Mouse (Mus musculus) neural tube, embryonic 11.5 days (tissue): ENCODE results near the gene Ilk. TPM values are rescaled to one million over a fixed set of nuclear protein-coding genes. Genes with fewer than 3 reads are reported as not detected.

Experiments used
- ATAC-seq: fragments of 200-750 bp; cut with Nextera tagmentation; 2 replicates; pipeline ENCODE4 v1.8.0; 2017; ENCODE audit warnings: moderate number of reproducible peaks, mild to moderate bottlenecking, moderate TSS enrichment, moderate library complexity; ENCODE audit not compliant: insufficient read depth, low FRiP score, low TSS enrichment
- DNase-seq: peaks from one replicate; pipeline ENCODE4 v3.0.0-alpha.2; 2015; ENCODE audit warnings: low spot score
- H3K27ac ChIP-seq: fragments of 300-500 bp; sonication (generic); 2 replicates; pipeline ENCODE4 v1.5.1; 2014; ENCODE audit warnings: low read depth, mild to moderate bottlenecking, low read length
- H3K27me3 ChIP-seq: fragments of 300-500 bp; sonication (generic); 2 replicates; pipeline ENCODE4 v1.6.1; 2014; ENCODE audit warnings: mild to moderate bottlenecking, low read length, mixed read lengths; ENCODE audit not compliant: control insufficient read depth, insufficient read depth
- H3K36me3 ChIP-seq: fragments of 300-500 bp; sonication (generic); 2 replicates; pipeline ENCODE4 v1.6.1; 2014; ENCODE audit warnings: mild to moderate bottlenecking, low read length, moderate library complexity, mixed read lengths; ENCODE audit not compliant: control insufficient read depth, insufficient read depth
- H3K4me1 ChIP-seq: fragments of 300-500 bp; sonication (generic); 2 replicates; pipeline ENCODE4 v1.6.1; 2014; ENCODE audit warnings: low read length, mixed read lengths; ENCODE audit not compliant: control insufficient read depth, insufficient read depth
- H3K4me2 ChIP-seq: fragments of 300-500 bp; sonication (generic); 2 replicates; pipeline ENCODE4 v1.6.1; 2014; ENCODE audit warnings: low read depth, mild to moderate bottlenecking, moderate library complexity
- H3K4me3 ChIP-seq: fragments of 300-500 bp; sonication (generic); 2 replicates; pipeline ENCODE4 v1.5.1; 2014; ENCODE audit warnings: low read depth, low read length
- H3K9ac ChIP-seq: fragments of 300-500 bp; sonication (generic); 2 replicates; pipeline ENCODE4 v1.6.1; 2014; ENCODE audit warnings: mild to moderate bottlenecking, low read length
- H3K9me3 ChIP-seq: fragments of 300-500 bp; sonication (generic); 2 replicates; pipeline ENCODE4 v1.6.1; 2016; ENCODE audit warnings: low read length; ENCODE audit not compliant: control insufficient read depth
- WGBS: fragments of 180-500 bp; shearing (Covaris S2); extraction: QIAGEN DNeasy Blood & Tissue Kit; methylation state at CpG from one replicate; pipeline ENCODE4 v1.1.7; 2014; 5-methylcytosine and 5-hydroxymethylcytosine counted together
- polyA plus RNA-seq: library from polyadenylated mRNA; unstranded; fragments of >200 nt; fragmentation: Nextera tagmentation; extraction: Ambion mirVana; gene quantifications from 2 replicates; pipeline ENCODE4 v1.2.1, GENCODE M21; 2014

Gene Ilk
- 252 and 270 TPM in 2 replicates for polyA plus RNA-seq

DNA sequence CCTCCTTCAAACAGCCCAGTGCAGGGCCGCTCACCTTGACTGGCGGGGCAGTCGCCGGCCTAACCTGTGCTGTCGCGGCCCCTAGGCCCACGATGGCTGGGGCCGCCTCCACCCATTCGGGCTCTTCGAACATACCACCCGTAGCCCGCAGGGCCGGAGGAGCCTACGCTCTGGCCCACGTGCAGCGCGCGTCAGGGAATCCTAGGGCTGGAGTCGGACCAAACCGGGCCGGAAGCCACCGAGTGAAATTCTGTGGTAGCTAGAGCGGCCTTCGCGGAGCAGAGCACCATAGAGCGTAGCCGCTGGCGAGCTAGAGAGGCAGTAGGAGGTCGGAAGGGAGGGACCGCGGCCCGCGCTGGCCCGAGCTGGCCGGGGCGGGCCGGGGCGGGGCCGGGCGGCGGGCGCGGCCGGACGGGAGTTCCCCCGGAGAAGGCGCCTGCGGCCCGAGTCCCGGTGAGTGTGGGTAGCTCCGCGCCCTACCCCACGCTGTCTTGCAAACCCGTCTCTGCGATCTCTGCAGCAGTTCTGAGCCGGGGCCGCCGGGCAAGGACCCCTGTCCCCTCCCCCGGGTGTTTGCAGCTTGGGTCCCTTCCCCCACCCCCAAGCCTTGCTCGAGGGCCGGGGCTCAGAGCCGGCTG, at the start of gene Ilk:
Gene Ilk, plus strand, starts transcription at position 329 of the 638 bp plus-strand sequence.
- peak within 1 kb of the TSS; percentile 76 for H3K4me3 ChIP-seq
- H3K27ac ChIP-seq = peak within 1 kb of the TSS; percentile 64
- H3K4me1 ChIP-seq = peaks cover 5% of the 10 kb centered on the region
- H3K27me3 ChIP-seq = no peaks in the 10 kb centered on the region
- H3K9ac ChIP-seq = peak within 1 kb of the TSS; percentile 85
- peak within 1 kb of the TSS; percentile 66 for H3K4me2 ChIP-seq
- H3K36me3 ChIP-seq = peaks cover 6% of the 10 kb centered on the region
- peak; percentile 95 for ATAC-seq
- 0% methylated on average over 45 of the region's 62 CpGs for WGBS
- no peaks in the 10 kb centered on the region for H3K9me3 ChIP-seq
- peak; percentile 90 for DNase-seq

DNA sequence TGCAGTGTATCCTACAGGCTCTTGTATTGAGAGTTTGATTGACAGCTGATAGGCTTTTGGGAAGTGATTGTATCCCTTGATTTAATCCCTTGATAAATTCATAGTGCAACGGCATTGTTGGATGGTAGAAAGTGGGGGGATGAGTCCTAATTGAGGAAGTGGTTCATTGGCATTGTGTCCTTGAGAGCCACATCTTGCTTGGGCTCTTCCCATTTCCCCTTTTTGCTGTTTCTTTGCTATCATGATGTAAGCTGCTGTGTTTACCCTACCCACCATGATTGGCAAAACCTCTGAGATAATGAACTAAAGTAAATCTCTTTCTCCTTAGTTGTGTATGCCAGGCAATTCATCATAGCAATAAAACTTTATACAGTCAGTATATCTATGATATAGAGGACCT, 45.5 kb upstream of the Ilk start:
- DNase-seq (no peak), ATAC-seq (no peak)
- no peak overlapping the region for H3K9ac ChIP-seq
- H3K4me2 ChIP-seq = no peak overlapping the region
- no peak overlapping the region for H3K27ac ChIP-seq
- H3K36me3 ChIP-seq = no peaks in the 10 kb centered on the region
- no peaks in the 10 kb centered on the region for H3K9me3 ChIP-seq
- no peaks in the 10 kb centered on the region for H3K27me3 ChIP-seq
- 76% methylated on average over 1 of the region's 1 CpGs for WGBS
- no peaks in the 10 kb centered on the region for H3K4me1 ChIP-seq
- H3K4me3 ChIP-seq = no peak overlapping the region

DNA sequence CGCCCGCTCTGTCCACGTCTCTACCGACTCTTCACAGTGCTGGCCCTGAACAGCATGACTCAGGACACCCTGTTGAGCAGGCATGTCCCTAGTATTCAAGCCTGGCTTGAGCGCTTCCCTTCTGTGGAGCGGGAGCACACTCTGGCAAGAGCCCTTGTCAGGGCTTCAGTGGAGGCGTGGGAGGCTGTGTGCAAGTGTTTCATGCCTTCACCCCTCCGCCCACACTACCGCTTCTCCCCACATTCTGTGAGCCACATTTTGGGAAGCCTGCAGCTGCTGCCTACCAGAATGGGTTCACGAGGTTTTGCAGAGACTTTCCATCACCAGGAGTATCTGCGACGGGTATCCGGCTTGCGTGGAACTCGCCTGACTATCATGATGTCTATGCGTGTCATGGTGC, 33.2 kb upstream of the Ilk start:
- H3K9me3 ChIP-seq = no peaks in the 10 kb centered on the region
- 89% methylated on average over 16 of the region's 16 CpGs for WGBS
- H3K27me3 ChIP-seq = no peaks in the 10 kb centered on the region
- H3K4me3 ChIP-seq = no peak overlapping the region
- DNase-seq (no peak), ATAC-seq (no peak)
- no peaks in the 10 kb centered on the region for H3K4me1 ChIP-seq
- no peak overlapping the region for H3K4me2 ChIP-seq
- no peak overlapping the region for H3K27ac ChIP-seq
- no peaks in the 10 kb centered on the region for H3K36me3 ChIP-seq
- no peak overlapping the region for H3K9ac ChIP-seq

DNA sequence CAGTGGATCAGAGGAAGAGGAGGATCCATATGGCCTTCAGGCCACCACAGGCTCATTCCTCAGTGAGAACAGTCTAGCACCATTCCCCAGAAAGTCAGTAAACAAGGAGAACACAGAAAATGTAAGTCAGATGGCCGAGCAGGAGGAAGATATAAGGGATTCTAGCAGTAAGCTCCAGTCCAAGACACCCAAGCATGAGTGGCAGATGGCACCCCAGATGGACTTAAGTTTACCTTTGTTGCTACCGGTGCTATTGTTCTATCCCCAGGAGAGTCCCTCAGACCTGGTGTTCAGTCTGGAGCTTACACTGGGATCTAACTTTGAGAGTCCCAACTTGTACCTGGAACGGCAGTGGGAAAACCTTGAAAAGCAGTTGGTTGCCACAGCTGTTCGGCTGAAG, 32.6 kb upstream of the Ilk start:
- Histone ChIP-seq H3K27me3 (no peaks in the 10 kb centered on the region), H3K4me2 (no peak overlapping the region), H3K9me3 (no peaks in the 10 kb centered on the region), H3K9ac (no peak overlapping the region), H3K27ac (no peak overlapping the region), H3K4me1 (no peaks in the 10 kb centered on the region), H3K36me3 (no peaks in the 10 kb centered on the region), H3K4me3 (no peak overlapping the region)
- ATAC-seq (no peak), DNase-seq (no peak)
- WGBS = 87% methylated on average over 4 of the region's 4 CpGs

DNA sequence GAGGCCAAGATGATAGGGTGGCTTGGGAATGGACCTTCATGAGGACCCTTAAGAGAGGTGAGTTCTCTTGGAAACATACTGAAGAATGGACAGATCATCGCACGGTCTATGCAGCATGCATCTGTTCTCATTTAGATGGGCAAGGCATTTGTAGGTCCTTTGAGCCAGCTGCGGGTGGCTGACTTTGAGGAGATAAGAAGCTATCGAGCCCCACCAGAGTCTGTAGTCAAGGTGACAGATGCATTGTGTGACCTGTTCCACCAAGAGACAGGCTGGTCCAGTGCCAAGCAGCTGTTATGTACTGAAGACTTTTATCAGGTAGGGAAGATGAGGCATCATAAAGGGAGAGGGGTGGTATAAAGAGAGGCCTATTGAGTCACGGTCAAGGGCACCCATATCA, 27.7 kb upstream of the Ilk start:
- ATAC-seq (no peak), DNase-seq (no peak)
- Histone ChIP-seq H3K9ac (no peak overlapping the region), H3K9me3 (no peaks in the 10 kb centered on the region), H3K27ac (no peak overlapping the region), H3K4me3 (no peak overlapping the region), H3K36me3 (no peaks in the 10 kb centered on the region), H3K4me1 (no peaks in the 10 kb centered on the region), H3K27me3 (no peaks in the 10 kb centered on the region), H3K4me2 (no peak overlapping the region)
- WGBS = 94% methylated on average over 5 of the region's 5 CpGs

DNA sequence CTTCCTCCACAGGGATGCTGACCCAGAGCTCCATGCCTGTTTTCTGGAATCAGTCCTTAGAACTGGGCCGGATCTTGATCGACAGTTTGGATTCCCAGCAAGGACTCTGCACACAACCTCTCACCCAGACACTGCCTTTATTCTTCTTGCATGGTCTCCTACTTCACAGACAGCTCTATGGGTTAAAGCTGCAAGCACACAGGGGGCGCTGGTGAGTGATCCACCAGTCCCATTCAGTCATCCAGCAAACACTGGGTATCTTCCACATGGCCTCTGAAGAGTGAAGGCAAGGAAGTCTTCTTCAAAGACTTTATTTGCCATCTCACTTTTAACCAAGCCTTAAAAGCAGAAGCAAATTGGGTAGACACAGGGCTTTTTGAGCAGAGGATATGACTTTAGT, 21.0 kb upstream of the Ilk start:
- no peaks in the 10 kb centered on the region for H3K4me1 ChIP-seq
- no peaks in the 10 kb centered on the region for H3K36me3 ChIP-seq
- DNase-seq (no peak), ATAC-seq (no peak)
- H3K27ac ChIP-seq = no peak overlapping the region
- H3K9ac ChIP-seq = no peak overlapping the region
- no peaks in the 10 kb centered on the region for H3K27me3 ChIP-seq
- no peaks in the 10 kb centered on the region for H3K9me3 ChIP-seq
- H3K4me2 ChIP-seq = no peak overlapping the region
- WGBS = 67% methylated on average over 3 of the region's 3 CpGs
- H3K4me3 ChIP-seq = no peak overlapping the region

DNA sequence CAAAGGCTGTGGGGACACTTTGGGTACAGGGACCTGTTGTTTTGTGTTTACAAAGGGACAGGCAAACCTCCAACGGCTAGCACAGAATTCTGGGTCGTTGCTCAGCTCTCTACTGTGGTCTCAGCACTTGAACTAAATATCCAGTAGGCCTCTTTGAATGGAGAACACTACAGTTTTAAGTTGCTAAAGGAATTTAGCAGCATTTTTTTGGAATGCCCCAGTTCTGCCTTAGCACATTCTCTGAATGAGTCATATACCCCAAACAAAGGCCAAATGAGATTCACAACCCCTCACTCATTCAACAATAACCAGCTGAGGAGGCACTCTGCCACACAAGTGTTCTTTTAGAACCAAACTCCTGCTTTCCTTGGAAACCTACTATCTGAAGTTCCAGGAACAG, 14.5 kb upstream of the Ilk start:
- no peak for ATAC-seq
- Histone ChIP-seq H3K36me3 (no peaks in the 10 kb centered on the region), H3K4me1 (no peaks in the 10 kb centered on the region), H3K9me3 (no peaks in the 10 kb centered on the region), H3K27ac (no peak overlapping the region), H3K27me3 (no peaks in the 10 kb centered on the region), H3K4me3 (no peak overlapping the region), H3K9ac (no peak overlapping the region), H3K4me2 (no peak overlapping the region)
- no peak for DNase-seq
- WGBS = 77% methylated on average over 2 of the region's 2 CpGs

DNA sequence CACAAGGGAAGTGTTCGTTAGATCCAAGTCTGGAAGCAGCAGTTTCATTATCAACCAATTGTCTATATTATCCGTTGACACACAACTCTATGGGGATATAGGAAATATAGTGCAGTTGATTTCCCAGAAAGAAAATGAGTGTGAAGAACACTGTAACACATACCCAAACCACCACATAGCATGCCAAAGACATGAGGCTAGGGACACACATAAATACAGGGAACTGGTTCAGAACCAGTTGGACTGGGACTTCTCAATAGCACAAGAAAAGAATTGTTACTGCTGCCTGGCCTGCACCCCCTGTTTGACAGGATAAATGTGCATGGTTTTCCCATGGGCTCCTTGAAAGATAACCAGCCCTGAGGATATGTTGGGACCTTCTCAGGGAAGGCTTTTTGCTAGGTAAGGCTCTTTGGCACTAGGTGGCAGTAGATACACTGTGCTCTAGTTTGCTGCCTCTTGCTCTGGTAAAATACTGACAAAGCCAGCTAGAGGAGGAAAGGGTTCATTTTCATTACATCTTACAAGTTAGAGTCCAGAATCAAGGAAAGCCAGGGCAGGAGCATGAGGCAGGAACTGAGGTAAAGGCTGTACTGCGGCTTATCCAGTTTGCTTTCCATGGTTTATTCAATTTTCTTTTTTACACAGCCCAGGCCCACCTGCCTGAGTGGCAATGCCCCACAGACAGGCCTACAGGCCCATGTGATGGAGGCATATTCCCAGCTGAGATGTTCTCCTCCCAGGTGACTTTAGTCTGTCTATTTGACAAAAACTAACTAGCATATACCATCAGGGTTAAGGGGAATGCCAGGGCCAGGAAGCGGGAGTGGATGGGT, 10.0 kb upstream of the Ilk start:
- Histone ChIP-seq H3K27ac (no peak overlapping the region), H3K27me3 (no peaks in the 10 kb centered on the region), H3K36me3 (no peaks in the 10 kb centered on the region), H3K4me3 (no peak overlapping the region), H3K4me1 (no peaks in the 10 kb centered on the region), H3K9ac (no peak overlapping the region), H3K4me2 (no peak overlapping the region), H3K9me3 (no peaks in the 10 kb centered on the region)
- 83% methylated on average over 4 of the region's 4 CpGs for WGBS
- DNase-seq (peak; percentile 48), ATAC-seq (peak; percentile 64)

DNA sequence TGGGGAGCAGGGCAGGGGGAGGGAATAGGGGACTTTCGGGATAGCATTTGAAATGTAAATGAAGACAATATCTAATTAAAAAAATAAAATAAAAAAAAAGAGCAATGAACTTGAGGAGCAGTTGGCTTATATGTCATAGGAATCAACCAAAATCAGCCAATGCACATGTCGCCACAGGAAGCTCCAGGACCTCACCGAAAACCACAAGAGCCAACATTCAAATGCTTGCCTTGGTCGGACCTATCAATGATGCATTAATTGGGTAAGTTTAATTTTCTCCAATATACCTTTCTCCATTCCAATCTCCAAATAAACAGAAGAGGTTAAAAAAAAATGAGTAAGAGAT, 9.4 kb upstream of the Ilk start:
- DNase-seq = no peak
- Histone ChIP-seq H3K4me3 (no peak overlapping the region), H3K4me1 (no peaks in the 10 kb centered on the region), H3K27ac (no peak overlapping the region), H3K36me3 (no peaks in the 10 kb centered on the region), H3K27me3 (no peaks in the 10 kb centered on the region), H3K4me2 (no peak overlapping the region), H3K9ac (no peak overlapping the region), H3K9me3 (no peaks in the 10 kb centered on the region)
- ATAC-seq = no peak
- 93% methylated on average over 4 of the region's 4 CpGs for WGBS
